Mouse (Mus musculus) small intestine, adult 2 months (tissue): ENCODE data around the gene Zkscan4. TPM values are rescaled to one million over a fixed set of nuclear protein-coding genes. Genes with fewer than 3 reads are reported as not detected.
"Not testable (repeated sequence)": the region's sequence is repeated elsewhere in the genome, so short reads cannot be mapped to it uniquely, and the experiment has no call there.

Experiments
- H3K27ac ChIP-seq: fragments of 200-500 bp; 2 replicates; pipeline ENCODE4 v1.5.1; 2012; ENCODE audit warnings: low read depth, low read length, control low read depth, inconsistent platforms; ENCODE audit not compliant: insufficient read depth
- H3K27me3 ChIP-seq: fragments of 200-500 bp; 2 replicates; pipeline ENCODE4 v1.6.1; 2012; ENCODE audit warnings: mild to moderate bottlenecking, moderate library complexity, low read length, inconsistent platforms; ENCODE audit not compliant: control insufficient read depth, insufficient read depth
- H3K36me3 ChIP-seq: fragments of 200-500 bp; 2 replicates; pipeline ENCODE4 v1.6.1; 2012; ENCODE audit warnings: mild to moderate bottlenecking, low read length, control low read depth, inconsistent platforms; ENCODE audit not compliant: control insufficient read depth, insufficient read depth
- H3K4me1 ChIP-seq: fragments of 200-500 bp; 2 replicates; pipeline ENCODE4 v1.6.1; 2012; ENCODE audit warnings: low read length, inconsistent platforms, mixed read lengths; ENCODE audit not compliant: control insufficient read depth, insufficient read depth, insufficient read length
- H3K4me3 ChIP-seq: fragments of 200-500 bp; 2 replicates; pipeline ENCODE4 v1.5.1; 2012; ENCODE audit warnings: low read depth, mild to moderate bottlenecking, control low read depth, inconsistent platforms, low read length, moderate library complexity
- CTCF ChIP-seq: fragments of 200-500 bp; IDR thresholded peaks from 2 replicates; pipeline ENCODE4 v1.5.1; 2012; ENCODE audit warnings: low read depth, mild to moderate bottlenecking, control low read depth, inconsistent platforms, low read length, moderate library complexity, mixed read lengths; ENCODE audit not compliant: insufficient replicate concordance, insufficient read length; ENCODE audit errors: extremely low read depth
- POLR2A ChIP-seq: fragments of 200-500 bp; IDR thresholded peaks from 2 replicates; pipeline ENCODE4 v1.6.1; 2012; ENCODE audit warnings: low read depth, mild to moderate bottlenecking, control low read depth, inconsistent platforms, low read length, moderate library complexity
- WGBS: fragments of 180-500 bp; shearing (Covaris S2); methylation state at CpG from one replicate; pipeline ENCODE4 v1.1.7; 2018; 5-methylcytosine and 5-hydroxymethylcytosine counted together
- polyA plus RNA-seq: library from polyadenylated mRNA; depleted of rRNA; stranded (reverse); fragments of >200 nt; gene quantifications from 2 replicates; pipeline ENCODE4 v1.2.3, GENCODE M21; 2012

Zkscan4 gene
- polyA plus RNA-seq, 1 experiment: 0.16 TPM

DNA sequence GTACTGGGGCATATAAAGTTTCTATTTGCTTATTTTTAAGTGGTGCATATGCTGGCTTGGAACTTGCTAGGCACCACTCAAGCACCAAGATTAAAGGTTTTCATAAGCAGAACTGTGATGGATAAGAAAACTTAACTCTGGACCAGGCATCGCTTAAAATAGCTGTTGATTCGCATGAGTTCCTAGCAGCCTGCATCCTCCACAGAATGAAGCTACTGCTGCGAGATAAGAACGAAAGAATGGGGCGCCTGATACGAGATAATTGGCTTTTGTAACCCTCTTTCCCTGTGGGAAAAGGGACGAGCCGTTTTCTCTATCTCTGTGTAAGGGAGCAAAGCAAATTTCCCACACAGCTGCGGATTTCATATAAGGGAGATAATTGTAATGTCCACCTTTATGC lies 9.6 kb upstream of the Zkscan4 start:
- Histone ChIP-seq H3K27me3 (peaks cover 11% of the 10 kb centered on the region; the same call in 1 of the 2 replicates), H3K4me3 (no peak overlapping the region), H3K4me1 (peaks cover 6% of the 10 kb centered on the region), H3K36me3 (no peaks in the 10 kb centered on the region), H3K27ac (no peak overlapping the region)
- no peak for TF ChIP-seq CTCF
- no peak for TF ChIP-seq POLR2A
- 36% methylated on average over 9 of the region's 9 CpGs for WGBS

- H3K4me3 ChIP-seq: no peak overlapping the region
- TF ChIP-seq CTCF (no peak), POLR2A (no peak)
- 47% methylated on average over 4 of the region's 4 CpGs for WGBS
- H3K36me3 ChIP-seq: no peaks in the 10 kb centered on the region
- no peak overlapping the region for H3K27ac ChIP-seq
- H3K4me1 ChIP-seq: peaks cover 6% of the 10 kb centered on the region
- H3K27me3 ChIP-seq: peaks cover 11% of the 10 kb centered on the region; the same call in 1 of the 2 replicates
Measured at GRCm38 (mm10) chr13:21472427-21472826, 6.3 kb upstream of the Zkscan4 start.

- WGBS: 90% methylated on average over 1 of the region's 1 CpGs
- Histone ChIP-seq H3K4me3 (no peak overlapping the region), H3K27ac (no peak overlapping the region), H3K27me3 (no peaks in the 10 kb centered on the region), H3K36me3 (no peaks in the 10 kb centered on the region), H3K4me1 (no peaks in the 10 kb centered on the region)
- TF ChIP-seq POLR2A (no peak), CTCF (no peak)
Measured at GRCm38 (mm10) chr13:21486881-21487280, 8.2 kb downstream of the Zkscan4 start.

- Histone ChIP-seq H3K36me3 (no peaks in the 10 kb centered on the region), H3K27me3 (no peaks in the 10 kb centered on the region), H3K4me1 (no peaks in the 10 kb centered on the region), H3K4me3 (no peak overlapping the region), H3K27ac (no peak overlapping the region)
- 81% methylated on average over 5 of the region's 5 CpGs for WGBS
- no peak for TF ChIP-seq POLR2A
- no peak for TF ChIP-seq CTCF
Measured at GRCm38 (mm10) chr13:21492847-21493246, 14.1 kb downstream of the Zkscan4 start.

GRCm38 (mm10) chr13:21495080-21495479 lies 16.4 kb downstream of the Zkscan4 start, which contains the start of gene AK157302:
AK157302 (plus strand) TSS chr13:21495223.
- no peaks in the 10 kb centered on the region for H3K4me1 ChIP-seq
- H3K27ac ChIP-seq: no peak within 1 kb of the TSS
- 94% methylated on average over 21 of the region's 21 CpGs for WGBS
- TF ChIP-seq POLR2A (no peak), CTCF (no peak)
- H3K27me3 ChIP-seq: no peaks in the 10 kb centered on the region
- no peak within 1 kb of the TSS for H3K4me3 ChIP-seq
- H3K36me3 ChIP-seq: no peaks in the 10 kb centered on the region

DNA sequence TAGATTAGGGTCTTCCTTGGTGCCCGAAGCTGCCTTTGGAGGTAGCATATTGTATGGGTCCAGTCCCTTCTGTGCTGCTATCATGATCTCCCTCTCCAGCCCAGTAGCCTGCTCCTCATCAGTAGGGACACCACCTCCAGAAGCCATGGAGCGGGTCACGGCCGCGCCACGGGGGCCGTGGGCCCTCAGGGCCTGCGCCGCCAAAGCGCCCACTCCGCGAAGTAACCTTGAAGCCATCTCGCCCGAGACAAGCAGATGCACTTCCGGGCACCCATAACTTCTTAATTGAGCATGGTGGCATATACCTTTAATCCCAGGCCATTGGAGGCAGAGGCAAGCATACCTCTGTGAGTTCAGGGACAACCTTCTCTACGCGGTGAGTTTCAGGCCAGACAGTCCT lies 22.5 kb downstream of the Zkscan4 start, which contains the start of gene Gm11273:
Gene Gm11273, minus strand, starts transcription at position 237 of the 400 bp plus-strand sequence.
- H3K36me3 ChIP-seq, H3K4me3 ChIP-seq, H3K27ac ChIP-seq, H3K4me1 ChIP-seq, H3K27me3 ChIP-seq: not testable (repeated sequence)
- 93% methylated on average over 17 of the region's 17 CpGs for WGBS

- no peak overlapping the region for H3K27ac ChIP-seq
- 86% methylated on average over 5 of the region's 5 CpGs for WGBS
Measured at GRCm38 (mm10) chr13:21502296-21502695, 23.6 kb downstream of the Zkscan4 start.

More at GRCm38 (mm10) chr13:21502296-21502695, 23.6 kb downstream of the Zkscan4 start:
- Histone ChIP-seq H3K4me1 (no peaks in the 10 kb centered on the region), H3K36me3 (no peaks in the 10 kb centered on the region), H3K4me3 (no peak overlapping the region), H3K27me3 (no peaks in the 10 kb centered on the region)
- TF ChIP-seq POLR2A: no peak
- no peak for TF ChIP-seq CTCF
